Mouse (Mus musculus): ENCODE data around the gene Gm26620. TPM values are rescaled to one million over a fixed set of nuclear protein-coding genes. Genes with fewer than 3 reads are reported as not detected.

Gene Gm26620
- polyA plus RNA-seq, 1 experiment from 2014 or later, result 0.37 TPM

DNA sequence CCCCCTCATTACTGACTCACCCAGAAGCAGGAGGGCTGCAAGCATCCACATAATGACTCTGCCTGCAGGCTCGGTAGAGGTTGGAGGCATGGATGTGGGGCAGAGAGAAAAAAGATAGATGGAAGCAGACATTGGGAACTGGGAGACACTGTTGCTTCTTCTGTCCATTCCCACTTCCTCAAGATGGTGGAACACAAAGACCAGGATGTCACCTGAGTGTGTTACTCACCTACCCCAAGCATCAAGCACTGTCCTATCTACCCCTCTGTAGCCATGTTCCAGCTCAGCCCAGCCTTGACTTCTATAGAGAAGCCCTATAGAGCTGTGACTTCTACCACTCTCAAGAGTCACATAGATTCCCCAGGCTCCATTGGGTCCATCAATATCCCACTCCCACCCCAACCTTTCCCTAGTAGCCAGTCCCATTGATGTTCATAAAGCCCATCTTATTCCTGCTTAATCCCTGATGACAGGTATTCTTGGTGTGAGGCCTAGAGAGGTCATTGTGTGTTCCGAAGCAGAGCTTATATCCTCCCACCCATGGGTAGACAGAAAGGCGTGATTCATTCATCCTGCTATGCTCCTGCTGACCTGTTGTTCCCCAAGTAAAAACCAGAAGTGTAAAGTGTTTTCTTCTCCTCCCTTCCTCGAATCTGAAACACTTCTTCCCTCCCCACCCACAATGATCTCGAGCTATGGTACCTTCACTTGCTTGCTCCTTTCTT is 28.2 kb downstream of the Gm26620 start, which contains the start of gene Fcrlb:
Gene Fcrlb, minus strand, starts transcription at position 51 of the 725 bp plus-strand sequence.
- H3K27ac ChIP-seq (ENCODE audit: low read depth, low read length), result no peak within 1 kb of the TSS
- no peak for DNase-seq (ENCODE audit: low spot score)
- H3K36me3 ChIP-seq (ENCODE audit: control insufficient read depth, insufficient read depth, low read length), result no peaks in the 10 kb centered on the region
- H3K9ac ChIP-seq (ENCODE audit: low read length), result no peak within 1 kb of the TSS
- H3K27me3 ChIP-seq (ENCODE audit: control insufficient read depth, insufficient read depth, low read length), result peaks cover 10% of the 10 kb centered on the region
- no peak within 1 kb of the TSS for H3K4me3 ChIP-seq (ENCODE audit: low read depth, low read length)
- H3K9me3 ChIP-seq (ENCODE audit: control insufficient read depth, low read length), result no peaks in the 10 kb centered on the region
- ATAC-seq (replicated peaks; ENCODE audit: low FRiP score), result no peak
- WGBS, result 61% methylated on average over 5 of the region's 5 CpGs
- H3K4me2 ChIP-seq (ENCODE audit: low read depth, low read length, severe bottlenecking), result no peak within 1 kb of the TSS
- peaks cover under 1% of the 10 kb centered on the region; the same call in 1 of the 2 replicates for H3K4me1 ChIP-seq (replicated peaks; ENCODE audit: control insufficient read depth, insufficient read depth, low read length)

DNA sequence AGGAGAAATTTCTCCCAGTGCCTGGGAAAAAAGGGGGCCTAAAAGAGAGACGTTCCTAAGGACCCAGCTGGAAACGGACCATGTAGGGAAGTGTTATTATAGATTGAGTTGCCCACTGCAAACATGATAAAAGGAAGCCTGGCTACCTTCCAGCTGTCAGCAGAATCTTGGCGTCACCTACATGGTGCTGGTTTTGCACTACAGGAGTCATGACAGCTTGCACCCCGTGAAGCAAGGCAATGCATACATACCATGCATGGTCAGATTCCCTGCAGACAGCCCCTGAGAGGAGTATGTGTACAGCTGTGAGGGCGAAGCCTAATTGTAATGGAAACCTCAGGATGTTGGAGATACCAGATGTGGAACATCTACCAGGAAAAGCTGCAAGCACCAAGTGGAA is 30.8 kb downstream of the Gm26620 start:
- WGBS, result 82% methylated on average over 5 of the region's 5 CpGs
- no peak overlapping the region for H3K4me3 ChIP-seq (ENCODE audit: low read depth, low read length)
- ATAC-seq (replicated peaks; ENCODE audit: low FRiP score), result no peak

DNA sequence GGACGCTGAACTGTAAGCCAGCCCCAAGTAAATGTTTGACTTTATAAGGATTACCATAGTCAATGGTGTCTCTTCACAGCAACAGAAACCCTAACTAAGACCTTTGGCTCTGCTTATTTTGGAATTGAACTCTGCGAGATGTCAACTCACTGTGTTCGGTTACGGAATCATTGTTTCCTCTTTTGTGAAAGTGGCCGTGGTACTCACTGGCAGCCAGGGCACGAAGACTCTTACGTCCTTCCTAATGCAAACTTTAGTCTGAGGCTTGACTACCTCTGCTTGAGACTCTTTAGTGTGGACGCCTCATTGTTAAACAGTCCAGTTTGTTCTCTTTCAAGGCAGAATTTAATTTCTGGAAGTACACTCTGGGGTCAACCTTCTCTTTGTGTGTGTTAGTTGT is 34.4 kb downstream of the Gm26620 start:
- Histone ChIP-seq H3K27me3 (ENCODE audit: control insufficient read depth, insufficient read depth, low read length) (no peaks in the 10 kb centered on the region), H3K9me3 (ENCODE audit: control insufficient read depth, low read length) (no peaks in the 10 kb centered on the region; the same call in 1 of the 2 replicates), H3K4me3 (ENCODE audit: low read depth, low read length) (no peak overlapping the region), H3K4me2 (ENCODE audit: low read depth, low read length, severe bottlenecking) (no peak overlapping the region), H3K4me1 (replicated peaks; ENCODE audit: control insufficient read depth, insufficient read depth, low read length) (no peaks in the 10 kb centered on the region), H3K9ac (ENCODE audit: low read length) (no peak overlapping the region), H3K36me3 (ENCODE audit: control insufficient read depth, insufficient read depth, low read length) (no peaks in the 10 kb centered on the region), H3K27ac (ENCODE audit: low read depth, low read length) (no peak overlapping the region)
- DNase-seq (ENCODE audit: low spot score) (no peak), ATAC-seq (replicated peaks; ENCODE audit: low FRiP score) (no peak)
- WGBS, result 94% methylated on average over 8 of the region's 8 CpGs

More for the DNA sequence above, 30.8 kb downstream of the Gm26620 start:
- no peak for DNase-seq (ENCODE audit: low spot score)
- Histone ChIP-seq H3K27me3 (ENCODE audit: control insufficient read depth, insufficient read depth, low read length) (no peaks in the 10 kb centered on the region), H3K9ac (ENCODE audit: low read length) (no peak overlapping the region), H3K36me3 (ENCODE audit: control insufficient read depth, insufficient read depth, low read length) (no peaks in the 10 kb centered on the region), H3K9me3 (ENCODE audit: control insufficient read depth, low read length) (no peaks in the 10 kb centered on the region; the same call in 1 of the 2 replicates), H3K4me2 (ENCODE audit: low read depth, low read length, severe bottlenecking) (no peak overlapping the region), H3K27ac (ENCODE audit: low read depth, low read length) (no peak overlapping the region), H3K4me1 (replicated peaks; ENCODE audit: control insufficient read depth, insufficient read depth, low read length) (no peaks in the 10 kb centered on the region)

DNA sequence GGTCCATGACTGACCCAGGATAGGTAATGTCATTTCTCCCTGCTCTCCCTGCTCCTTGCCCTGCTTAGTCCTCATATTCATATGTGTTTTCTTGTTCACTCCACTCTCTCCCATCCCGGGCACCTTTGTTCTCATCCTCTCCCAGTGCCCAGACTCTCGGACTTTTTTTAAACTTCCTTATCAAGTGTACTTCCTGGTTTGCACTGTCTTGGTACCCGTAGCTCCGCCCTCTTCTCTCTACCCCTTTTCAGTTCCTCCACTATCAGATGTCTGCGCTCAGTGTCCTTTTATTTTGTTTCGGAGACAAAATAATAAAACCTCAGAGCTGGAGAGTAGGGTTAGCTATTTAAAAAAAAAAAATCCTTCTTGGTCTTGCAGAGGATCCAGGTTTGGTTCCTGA is 39.6 kb downstream of the Gm26620 start:
- no peak overlapping the region for H3K4me3 ChIP-seq (ENCODE audit: low read depth, low read length)
- ATAC-seq (replicated peaks; ENCODE audit: low FRiP score) (no peak), DNase-seq (ENCODE audit: low spot score) (no peak)
- no peak overlapping the region for H3K27ac ChIP-seq (ENCODE audit: low read depth, low read length)
- no peaks in the 10 kb centered on the region for H3K4me1 ChIP-seq (replicated peaks; ENCODE audit: control insufficient read depth, insufficient read depth, low read length)
- H3K27me3 ChIP-seq (ENCODE audit: control insufficient read depth, insufficient read depth, low read length), result no peaks in the 10 kb centered on the region
- no peak overlapping the region for H3K9ac ChIP-seq (ENCODE audit: low read length)
- no peak overlapping the region for H3K4me2 ChIP-seq (ENCODE audit: low read depth, low read length, severe bottlenecking)
- no peaks in the 10 kb centered on the region; the same call in 1 of the 2 replicates for H3K9me3 ChIP-seq (ENCODE audit: control insufficient read depth, low read length)
- 94% methylated on average over 6 of the region's 6 CpGs for WGBS
- H3K36me3 ChIP-seq (ENCODE audit: control insufficient read depth, insufficient read depth, low read length), result no peaks in the 10 kb centered on the region

DNA sequence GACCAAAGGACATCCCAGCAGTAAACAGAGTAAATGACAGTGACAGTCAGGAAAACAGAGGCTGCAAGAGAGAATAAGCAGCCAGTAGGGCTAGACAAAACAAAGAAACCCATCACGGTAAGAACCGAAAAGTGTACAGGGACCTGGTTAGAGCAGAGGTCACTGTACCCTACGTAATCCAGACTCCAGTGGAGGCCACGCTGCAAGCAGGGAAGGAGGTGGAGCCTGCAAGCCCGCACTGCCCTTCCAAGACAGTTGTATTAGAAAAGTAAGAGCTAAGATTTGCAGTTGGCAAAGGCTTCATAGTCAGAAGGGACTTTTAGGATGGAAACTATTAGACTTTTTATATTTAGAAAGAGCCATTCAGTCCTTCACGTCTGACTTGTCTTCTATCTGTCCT is 42.1 kb downstream of the Gm26620 start:
- H3K27me3 ChIP-seq (ENCODE audit: control insufficient read depth, insufficient read depth, low read length), result no peaks in the 10 kb centered on the region
- DNase-seq (ENCODE audit: low spot score) (no peak), ATAC-seq (replicated peaks; ENCODE audit: low FRiP score) (no peak)
- H3K36me3 ChIP-seq (ENCODE audit: control insufficient read depth, insufficient read depth, low read length), result no peaks in the 10 kb centered on the region
- no peak overlapping the region for H3K4me3 ChIP-seq (ENCODE audit: low read depth, low read length)
- no peaks in the 10 kb centered on the region for H3K4me1 ChIP-seq (replicated peaks; ENCODE audit: control insufficient read depth, insufficient read depth, low read length)
- H3K4me2 ChIP-seq (ENCODE audit: low read depth, low read length, severe bottlenecking), result no peak overlapping the region
- no peak overlapping the region for H3K27ac ChIP-seq (ENCODE audit: low read depth, low read length)
- WGBS, result 72% methylated on average over 6 of the region's 6 CpGs
- H3K9me3 ChIP-seq (ENCODE audit: control insufficient read depth, low read length), result no peaks in the 10 kb centered on the region
- no peak overlapping the region for H3K9ac ChIP-seq (ENCODE audit: low read length)

DNA sequence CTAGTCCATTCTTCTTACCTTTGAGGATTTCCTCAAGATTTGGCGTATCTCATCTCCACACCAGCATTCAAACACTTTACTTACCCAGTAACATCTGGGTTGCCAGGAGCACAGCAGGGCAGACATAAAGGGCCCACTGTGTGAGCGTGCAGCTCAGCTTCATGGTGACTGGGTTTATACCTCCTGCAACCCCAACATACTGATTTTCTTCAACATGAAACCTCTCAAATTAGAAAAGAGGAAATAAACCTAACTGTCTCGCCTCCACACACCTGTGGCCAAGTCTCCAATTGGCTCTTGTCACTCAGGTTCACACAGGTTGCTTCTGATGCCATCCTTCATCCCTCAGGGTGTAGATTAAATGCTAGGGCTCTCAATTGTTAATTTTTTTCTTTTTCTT is 42.5 kb downstream of the Gm26620 start, which contains the start of gene Fcrla:
Gene Fcrla, minus strand, starts transcription at position 206 of the 400 bp plus-strand sequence.
- no peaks in the 10 kb centered on the region for H3K36me3 ChIP-seq (ENCODE audit: control insufficient read depth, insufficient read depth, low read length)
- H3K4me3 ChIP-seq (ENCODE audit: low read depth, low read length), result no peak within 1 kb of the TSS
- H3K27me3 ChIP-seq (ENCODE audit: control insufficient read depth, insufficient read depth, low read length), result no peaks in the 10 kb centered on the region
- H3K9me3 ChIP-seq (ENCODE audit: control insufficient read depth, low read length), result no peaks in the 10 kb centered on the region
- H3K4me2 ChIP-seq (ENCODE audit: low read depth, low read length, severe bottlenecking), result no peak within 1 kb of the TSS
- WGBS, result 85% methylated on average over 3 of the region's 3 CpGs
- DNase-seq (ENCODE audit: low spot score) (no peak), ATAC-seq (replicated peaks; ENCODE audit: low FRiP score) (no peak)
- H3K9ac ChIP-seq (ENCODE audit: low read length), result no peak within 1 kb of the TSS
- H3K27ac ChIP-seq (ENCODE audit: low read depth, low read length), result no peak within 1 kb of the TSS
- no peaks in the 10 kb centered on the region for H3K4me1 ChIP-seq (replicated peaks; ENCODE audit: control insufficient read depth, insufficient read depth, low read length)

DNA sequence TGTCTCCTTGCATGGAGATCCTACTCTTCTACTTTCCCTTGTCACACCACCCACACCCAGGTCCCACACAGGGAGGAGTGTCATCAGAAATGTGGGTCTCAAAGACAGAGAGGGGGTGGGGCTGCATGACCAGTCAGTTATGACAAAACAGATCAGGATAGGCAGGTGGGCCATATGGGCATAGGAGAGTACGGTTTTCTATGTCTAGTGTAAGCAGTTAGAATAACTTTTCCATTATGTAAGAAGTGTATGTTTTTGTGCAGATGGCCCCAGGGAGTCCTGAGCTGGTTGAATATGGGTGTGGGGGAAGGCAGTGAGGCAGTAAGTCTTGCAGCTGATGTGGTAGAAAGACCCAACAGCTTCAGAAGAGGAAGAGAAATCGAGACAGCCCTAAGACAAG is 43.6 kb downstream of the Gm26620 start:
- no peak overlapping the region for H3K27ac ChIP-seq (ENCODE audit: low read depth, low read length)
- no peak overlapping the region for H3K9ac ChIP-seq (ENCODE audit: low read length)
- ATAC-seq (replicated peaks; ENCODE audit: low FRiP score) (no peak), DNase-seq (ENCODE audit: low spot score) (no peak)
- H3K4me3 ChIP-seq (ENCODE audit: low read depth, low read length), result no peak overlapping the region
- no peaks in the 10 kb centered on the region for H3K27me3 ChIP-seq (ENCODE audit: control insufficient read depth, insufficient read depth, low read length)
- 73% methylated on average over 2 of the region's 2 CpGs for WGBS
- H3K9me3 ChIP-seq (ENCODE audit: control insufficient read depth, low read length), result no peaks in the 10 kb centered on the region
- no peaks in the 10 kb centered on the region for H3K4me1 ChIP-seq (replicated peaks; ENCODE audit: control insufficient read depth, insufficient read depth, low read length)
- H3K4me2 ChIP-seq (ENCODE audit: low read depth, low read length, severe bottlenecking), result no peak overlapping the region
- no peaks in the 10 kb centered on the region for H3K36me3 ChIP-seq (ENCODE audit: control insufficient read depth, insufficient read depth, low read length)

DNA sequence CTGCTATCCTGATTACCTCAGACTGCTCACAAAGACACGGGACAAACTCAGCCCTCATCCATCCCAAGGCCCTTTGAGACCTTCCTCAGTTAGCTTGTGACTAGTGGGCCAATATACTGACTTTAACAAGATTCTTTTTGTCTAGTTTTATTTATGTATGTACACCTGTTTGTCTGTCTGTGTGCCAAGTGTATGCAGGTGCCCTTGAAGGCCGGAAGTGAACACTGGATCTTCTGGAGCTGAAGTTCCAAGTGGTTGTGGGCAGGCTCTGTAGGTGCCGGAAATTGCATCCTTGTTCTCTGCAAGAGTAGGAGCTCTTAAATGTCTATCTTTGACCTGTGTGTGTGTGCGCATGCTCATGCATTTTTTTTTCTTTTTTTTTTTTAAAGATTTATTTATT is 44.4 kb downstream of the Gm26620 start:
- 84% methylated on average over 4 of the region's 4 CpGs for WGBS
- no peaks in the 10 kb centered on the region for H3K36me3 ChIP-seq (ENCODE audit: control insufficient read depth, insufficient read depth, low read length)
- H3K4me3 ChIP-seq (ENCODE audit: low read depth, low read length), result no peak overlapping the region
- no peak overlapping the region for H3K9ac ChIP-seq (ENCODE audit: low read length)
- no peaks in the 10 kb centered on the region for H3K27me3 ChIP-seq (ENCODE audit: control insufficient read depth, insufficient read depth, low read length)
- DNase-seq (ENCODE audit: low spot score) (no peak), ATAC-seq (replicated peaks; ENCODE audit: low FRiP score) (no peak)
- H3K4me2 ChIP-seq (ENCODE audit: low read depth, low read length, severe bottlenecking), result no peak overlapping the region
- no peaks in the 10 kb centered on the region for H3K4me1 ChIP-seq (replicated peaks; ENCODE audit: control insufficient read depth, insufficient read depth, low read length)
- no peaks in the 10 kb centered on the region for H3K9me3 ChIP-seq (ENCODE audit: control insufficient read depth, low read length)
- H3K27ac ChIP-seq (ENCODE audit: low read depth, low read length), result no peak overlapping the region

DNA sequence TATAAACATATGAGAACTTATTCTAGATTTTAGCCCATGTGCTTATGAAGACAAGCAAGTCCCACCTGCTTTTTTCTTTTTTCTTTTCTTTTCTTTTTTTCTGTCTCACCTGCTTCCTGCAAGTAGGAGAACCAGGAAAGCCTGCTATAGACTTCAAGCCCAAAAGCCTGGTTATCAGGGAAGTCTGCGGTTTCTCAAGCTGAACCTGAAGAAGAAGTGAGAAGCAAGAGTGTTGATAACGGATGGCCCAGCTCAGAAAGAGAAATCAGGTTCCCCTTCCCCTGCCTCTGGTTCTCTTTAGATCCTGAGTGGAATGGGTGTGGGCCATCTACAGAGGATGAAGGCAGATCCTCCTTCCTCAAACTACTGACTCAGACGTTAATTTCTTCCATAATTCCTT is 47.2 kb downstream of the Gm26620 start:
- Histone ChIP-seq H3K27ac (ENCODE audit: low read depth, low read length) (no peak overlapping the region), H3K4me1 (replicated peaks; ENCODE audit: control insufficient read depth, insufficient read depth, low read length) (no peaks in the 10 kb centered on the region), H3K9me3 (ENCODE audit: control insufficient read depth, low read length) (no peaks in the 10 kb centered on the region), H3K4me2 (ENCODE audit: low read depth, low read length, severe bottlenecking) (no peak overlapping the region), H3K36me3 (ENCODE audit: control insufficient read depth, insufficient read depth, low read length) (no peaks in the 10 kb centered on the region), H3K4me3 (ENCODE audit: low read depth, low read length) (no peak overlapping the region), H3K9ac (ENCODE audit: low read length) (no peak overlapping the region), H3K27me3 (ENCODE audit: control insufficient read depth, insufficient read depth, low read length) (no peaks in the 10 kb centered on the region)
- 88% methylated on average over 3 of the region's 3 CpGs for WGBS
- ATAC-seq (replicated peaks; ENCODE audit: low FRiP score) (no peak), DNase-seq (ENCODE audit: low spot score) (no peak)
